Mouse (Mus musculus): Measurements from ENCODE around the gene Mvb12b.

DNA sequence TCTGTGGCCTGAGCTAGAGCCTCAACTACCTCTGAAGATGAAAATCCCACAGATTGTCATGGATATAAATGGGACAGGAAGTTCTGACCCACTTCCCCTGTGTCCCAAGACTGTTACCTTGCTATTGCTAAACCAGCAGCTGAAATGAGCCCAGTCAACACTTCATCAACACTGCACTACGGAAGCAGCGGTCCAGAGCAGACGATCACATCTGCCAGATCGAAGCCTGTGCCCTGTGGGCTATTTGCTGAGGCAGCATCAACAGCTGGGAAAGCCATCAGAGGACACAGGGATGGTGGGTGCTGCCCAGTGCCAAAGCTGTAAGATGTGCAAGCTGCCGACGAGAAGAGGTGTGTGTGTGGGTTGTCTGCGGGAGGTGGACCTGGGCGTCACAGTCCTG is 86.4 kb downstream of the Mvb12b start:
- TF ChIP-seq CTCF (IDR thresholded peaks at IDR 0.05; ENCODE audit: low read depth) (no peak), EP300 (IDR thresholded peaks at IDR 0.05; ENCODE audit: low read depth) (no peak)
